Mouse (Mus musculus): ENCODE measurements around the gene Fyb2.
A peak's percentile ranks its signal among the peaks of the same experiment; 100 is the strongest.

The Fyb2 gene

GRCm38 (mm10) chr4:104913291-104914129 is at the start of gene Fyb2:
Gene Fyb2 (plus strand): TSS chr4:104913456.
- no peak for DNase-seq (ENCODE audit: low read depth)

DNA sequence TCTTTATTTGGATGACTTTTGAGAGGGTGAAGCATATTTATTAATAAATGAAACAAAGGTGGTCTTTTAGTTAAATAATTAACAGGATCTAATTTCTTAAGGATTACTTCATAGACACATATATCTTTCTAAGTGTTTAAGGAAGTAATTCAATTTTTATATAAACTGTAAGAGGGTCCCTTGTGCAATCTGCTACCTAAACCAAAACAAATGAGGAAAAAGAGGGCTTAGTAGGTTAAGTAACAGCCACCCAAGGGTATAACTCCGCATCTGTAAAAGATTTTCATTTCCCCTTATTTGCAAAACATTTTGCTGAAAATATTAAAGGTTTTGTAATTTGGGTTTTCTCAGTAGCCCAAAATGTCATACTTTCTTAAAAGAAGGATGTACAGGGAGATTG is 48.9 kb upstream of the Fyb2 start:
- no peak for DNase-seq (ENCODE audit: low read depth)

- DNase-seq (ENCODE audit: low read depth), result no peak
These were observed 43.7 kb upstream of the Fyb2 start for GRCm38 (mm10) chr4:104869581-104869980.

GRCm38 (mm10) chr4:104870196-104870595 is 43.1 kb upstream of the Fyb2 start:
- no peak for DNase-seq (ENCODE audit: low read depth)

- DNase-seq (ENCODE audit: low read depth), result no peak
These were observed 37.4 kb upstream of the Fyb2 start for GRCm38 (mm10) chr4:104875832-104876231.

GRCm38 (mm10) chr4:104876323-104876722 is 36.9 kb upstream of the Fyb2 start, which contains the start of gene C8a:
Gene C8a (minus strand): TSS chr4:104876398.
- no peak for DNase-seq (ENCODE audit: low read depth)

- DNase-seq (ENCODE audit: low read depth), result no peak
These were observed 25.8 kb upstream of the Fyb2 start for GRCm38 (mm10) chr4:104887486-104887885.

DNA sequence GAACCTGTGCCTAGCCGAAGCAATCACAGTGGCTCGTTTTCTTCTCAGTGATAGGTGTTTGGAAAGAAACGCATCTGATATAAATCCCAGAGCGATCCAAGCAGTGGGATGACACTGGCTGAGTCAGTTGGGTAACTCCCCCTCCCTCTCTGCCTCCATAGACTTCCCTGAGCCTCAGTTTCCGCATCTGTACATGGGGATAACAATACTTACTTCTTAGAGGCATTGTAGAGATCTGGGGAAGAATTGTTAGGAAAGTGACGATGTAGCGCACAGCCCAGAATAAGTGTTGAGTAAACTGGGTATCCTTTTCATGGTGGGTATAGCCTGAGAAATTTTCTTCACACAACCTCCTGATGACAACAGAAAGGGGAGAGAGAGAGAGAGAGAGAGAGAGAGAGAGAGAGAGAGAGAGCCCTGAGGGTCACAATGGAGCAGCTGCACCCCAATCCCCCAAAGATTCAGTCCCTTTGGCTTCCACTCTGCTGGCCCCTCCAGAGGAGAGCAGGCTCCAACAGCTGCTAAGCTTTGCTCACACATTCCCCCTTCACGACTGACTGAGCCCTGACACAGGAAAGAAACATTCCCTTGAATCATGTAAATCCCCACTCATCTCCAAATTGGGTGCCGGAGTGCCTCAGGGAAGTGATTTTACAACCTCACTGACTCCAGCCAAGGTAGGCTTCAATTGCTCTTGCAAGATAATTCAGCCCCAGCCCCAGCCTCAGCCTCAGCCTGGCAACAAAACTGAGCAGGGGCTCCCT is 24.6 kb upstream of the Fyb2 start:
- no peak for DNase-seq (ENCODE audit: low read depth)

GRCm38 (mm10) chr4:104891708-104892107 is 21.5 kb upstream of the Fyb2 start:
- no peak for DNase-seq (ENCODE audit: low read depth)

GRCm38 (mm10) chr4:104893588-104893987 is 19.7 kb upstream of the Fyb2 start:
- no peak for DNase-seq (ENCODE audit: low read depth)

GRCm38 (mm10) chr4:104894004-104894734 is 19.1 kb upstream of the Fyb2 start:
- peak; percentile 35 for DNase-seq (ENCODE audit: low read depth)

DNA sequence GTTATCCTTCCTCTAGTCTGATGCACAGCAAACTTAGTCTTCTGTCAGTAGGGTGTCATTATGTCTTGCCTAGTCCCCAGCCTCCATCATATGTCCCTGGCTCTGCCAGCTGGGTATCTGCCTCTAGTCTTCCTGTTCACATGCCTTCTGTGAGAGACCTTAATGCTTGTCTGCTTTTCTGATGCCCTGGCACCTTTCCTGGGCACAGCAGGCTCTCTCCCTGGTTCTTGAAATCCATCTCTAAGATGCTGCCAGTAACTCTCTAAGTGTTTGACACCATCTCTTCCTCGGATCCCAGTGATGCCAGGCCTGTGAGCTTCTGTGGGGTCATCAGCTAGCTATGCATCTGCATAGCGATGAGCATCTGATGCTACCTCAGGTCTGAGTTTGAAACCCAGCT is 10.4 kb upstream of the Fyb2 start:
- no peak for DNase-seq (ENCODE audit: low read depth)

GRCm38 (mm10) chr4:104905049-104905448 is 8.2 kb upstream of the Fyb2 start:
- no peak for DNase-seq (ENCODE audit: low read depth)

DNA sequence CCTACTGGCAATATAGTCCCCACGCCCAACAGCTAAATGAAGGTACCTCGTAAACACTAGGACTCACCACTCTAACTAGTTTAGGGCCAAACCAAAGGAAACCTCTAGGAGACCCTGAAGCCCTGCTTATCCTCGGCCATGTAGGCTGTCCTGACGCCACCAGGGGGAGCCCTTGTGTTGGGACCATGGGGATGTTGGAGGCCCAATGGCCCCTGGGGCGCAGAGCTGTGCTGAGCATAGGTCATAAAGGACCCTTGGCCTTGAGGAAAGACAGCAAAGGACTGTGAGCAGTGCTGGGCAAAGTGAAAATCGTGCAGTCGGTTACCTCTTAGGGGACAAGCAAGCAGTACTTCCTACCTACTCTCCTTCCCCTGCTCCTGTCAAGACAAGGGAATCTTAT is 1.6 kb upstream of the Fyb2 start:
- DNase-seq (ENCODE audit: low read depth), result peak; percentile 12

DNA sequence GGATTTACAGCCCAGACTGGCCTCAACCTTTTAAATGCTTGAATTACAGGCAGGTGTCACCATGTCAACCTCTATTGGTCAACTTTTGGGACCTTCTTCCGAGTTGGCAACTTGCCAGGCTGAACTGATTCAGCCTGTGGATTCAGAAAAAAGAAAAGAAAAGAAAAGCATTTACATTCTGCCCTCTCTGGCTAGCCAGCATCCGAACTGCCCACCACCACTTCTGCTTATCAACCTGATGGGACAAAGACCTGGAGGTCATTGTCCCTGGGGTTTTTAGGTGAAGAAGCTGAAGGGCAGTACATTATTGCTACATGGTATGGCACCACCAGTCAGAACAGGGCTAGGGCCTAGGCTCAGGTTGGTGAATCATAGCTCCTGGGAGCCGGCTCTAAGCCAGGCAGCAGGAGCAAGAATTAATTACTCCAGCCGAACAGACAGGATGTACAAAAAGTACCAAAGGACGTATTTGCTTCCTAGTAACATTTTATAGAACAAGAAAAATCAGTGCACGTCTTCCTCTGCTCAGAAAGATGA is 1.5 kb downstream of the Fyb2 start:
- no peak for DNase-seq (ENCODE audit: low read depth)

DNA sequence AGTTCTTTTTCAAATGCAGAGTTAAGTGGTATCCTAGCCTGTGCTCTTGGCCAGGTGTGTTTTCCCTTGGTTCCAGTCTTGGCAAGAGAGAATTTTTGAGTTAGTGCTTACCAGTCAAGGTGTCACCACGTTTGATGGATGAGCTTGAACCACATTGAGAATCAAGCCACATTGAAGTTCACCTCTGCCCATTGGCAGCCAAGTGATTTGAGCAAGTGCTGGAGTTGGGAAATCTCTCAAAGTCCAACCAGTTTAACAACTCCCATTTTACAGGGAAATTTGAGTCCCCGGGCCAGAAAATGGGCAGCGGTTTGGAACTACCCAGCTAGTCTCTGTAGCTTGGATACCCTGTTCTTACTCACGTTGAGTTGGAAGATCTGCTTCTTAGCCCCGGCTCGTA is 4.8 kb downstream of the Fyb2 start:
- DNase-seq (ENCODE audit: low read depth), result no peak

- DNase-seq (ENCODE audit: low read depth), result no peak
These were observed 12.1 kb downstream of the Fyb2 start for GRCm38 (mm10) chr4:104925383-104925782.

DNA sequence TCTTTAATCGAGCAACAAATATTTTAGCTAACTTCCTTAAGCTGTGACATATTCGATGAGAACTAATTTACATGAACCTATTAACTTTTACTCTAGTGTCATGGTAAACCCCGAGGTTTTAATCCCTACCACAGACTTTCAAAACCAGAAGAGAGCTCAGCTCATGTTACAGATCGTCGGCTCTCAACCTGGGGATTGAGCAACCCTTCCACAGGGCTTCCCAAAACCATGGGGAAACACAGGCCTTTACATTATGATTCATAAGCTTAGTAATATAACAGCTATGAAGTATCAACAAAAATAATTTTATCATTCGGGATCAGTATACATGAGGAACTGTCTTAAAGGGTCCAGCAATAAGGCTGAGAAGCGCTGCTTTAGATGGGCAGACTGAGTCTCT is 15.9 kb downstream of the Fyb2 start:
- no peak for DNase-seq (ENCODE audit: low read depth)

DNA sequence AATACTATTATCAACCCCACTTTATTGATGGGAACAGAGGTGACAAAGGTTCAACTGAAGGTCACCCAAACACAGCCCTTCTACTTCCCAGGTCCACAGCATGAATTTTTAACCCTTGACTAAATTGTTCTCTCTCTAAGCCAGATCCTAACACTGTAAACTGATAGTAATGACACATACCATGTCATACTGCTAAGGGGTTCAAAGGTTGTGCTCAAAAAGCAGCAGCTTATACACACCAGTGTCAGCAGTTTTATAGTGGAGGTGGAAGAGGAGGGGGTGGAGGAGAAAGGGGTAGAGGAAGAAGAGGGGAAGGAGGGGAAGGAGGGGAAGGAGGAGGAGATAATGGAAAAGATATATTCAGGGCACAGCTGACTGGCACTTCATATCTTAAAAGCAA is 20.4 kb downstream of the Fyb2 start:
- DNase-seq (ENCODE audit: low read depth), result no peak

- no peak for DNase-seq (ENCODE audit: low read depth)
These were observed 21.7 kb downstream of the Fyb2 start for GRCm38 (mm10) chr4:104934997-104935396.

DNA sequence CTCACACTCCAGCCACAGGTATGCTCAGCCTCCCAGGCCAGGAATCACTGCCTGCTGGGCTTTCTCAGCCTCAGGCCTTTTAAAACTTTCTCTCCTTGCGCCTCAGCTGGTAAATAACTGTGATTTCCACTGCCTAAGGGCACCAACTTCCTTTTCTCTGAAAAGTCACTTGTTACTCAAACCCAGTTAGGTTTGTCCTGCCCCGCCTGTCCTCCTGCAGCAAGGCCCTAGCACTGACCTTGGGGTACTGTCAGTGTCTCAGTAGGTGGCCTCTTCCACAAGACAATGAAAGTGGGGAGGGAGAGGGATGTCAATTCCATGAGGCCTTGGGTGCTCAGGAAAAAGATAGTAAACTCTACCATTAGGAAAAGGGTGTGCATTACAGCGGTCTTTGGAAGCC is 22.2 kb downstream of the Fyb2 start:
- no peak for DNase-seq (ENCODE audit: low read depth)

GRCm38 (mm10) chr4:104936011-104936410 is 22.8 kb downstream of the Fyb2 start:
- DNase-seq (ENCODE audit: low read depth), result no peak
